Mouse (Mus musculus): Measurements from ENCODE around the gene Gm13124. TPM values are rescaled to one million over a fixed set of nuclear protein-coding genes. Genes with fewer than 3 reads are reported as not detected.
"Not testable (repeated sequence)": the region's sequence is repeated elsewhere in the genome, so short reads cannot be mapped to it uniquely, and the experiment has no call there.

Gm13124 gene
- not detected in 2 replicates for polyA plus RNA-seq (2015; fragmentation: Nextera tagmentation; extraction: Ambion mirVana)

GRCm38 (mm10) chr4:144565034-144565433 is at the start of gene Gm13124:
Gene Gm13124 (minus strand): TSS chr4:144565134.
- Histone ChIP-seq H3K27me3 (replicated peaks; ENCODE audit: control insufficient read depth, insufficient read depth, low read length) (no peaks in the 10 kb centered on the region), H3K4me3 (ENCODE audit: low read depth, low read length) (no peak within 1 kb of the TSS), H3K36me3 (ENCODE audit: control insufficient read depth, insufficient read depth) (no peaks in the 10 kb centered on the region), H3K9ac (ENCODE audit: low read depth, low read length) (no peak within 1 kb of the TSS), H3K4me1 (replicated peaks; ENCODE audit: control insufficient read depth, insufficient read depth, low read length) (no peaks in the 10 kb centered on the region), H3K27ac (ENCODE audit: low read depth, low read length) (no peak within 1 kb of the TSS), H3K4me2 (replicated peaks; ENCODE audit: low read depth) (no peak within 1 kb of the TSS), H3K9me3 (ENCODE audit: control insufficient read depth) (no peaks in the 10 kb centered on the region)
- TF ChIP-seq CTCF (IDR thresholded peaks at IDR 0.05; ENCODE audit: low read depth) = no peak
- WGBS = 94% methylated on average over 1 of the region's 1 CpGs
- ATAC-seq = no peak

DNA sequence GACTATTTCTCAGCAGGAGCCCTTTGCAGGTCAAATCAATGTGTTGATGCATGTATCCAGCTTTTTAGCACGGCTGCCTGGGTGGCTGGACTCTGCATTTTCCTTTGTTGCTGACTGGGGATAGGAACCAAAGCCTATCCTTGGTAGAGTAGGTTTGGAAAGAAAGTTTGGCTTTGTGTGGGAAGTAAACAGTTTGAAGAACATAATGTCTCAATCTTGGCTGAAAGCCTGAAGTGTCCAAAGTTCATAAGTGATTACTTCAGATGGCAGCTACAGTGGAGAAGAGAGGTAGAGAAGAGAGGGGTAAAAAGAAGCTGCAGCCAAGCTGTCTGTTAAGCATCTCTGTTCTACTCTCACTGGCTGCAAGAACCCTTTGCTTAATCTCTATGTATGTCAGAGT is 49.7 kb upstream of the Gm13124 start:
- WGBS = 69% methylated on average over 1 of the region's 1 CpGs
- Histone ChIP-seq H3K27ac (ENCODE audit: low read depth, low read length) (no peak overlapping the region), H3K4me3 (ENCODE audit: low read depth, low read length) (no peak overlapping the region), H3K9me3 (ENCODE audit: control insufficient read depth) (no peaks in the 10 kb centered on the region), H3K4me2 (replicated peaks; ENCODE audit: low read depth) (no peak overlapping the region), H3K9ac (ENCODE audit: low read depth, low read length) (no peak overlapping the region), H3K4me1 (replicated peaks; ENCODE audit: control insufficient read depth, insufficient read depth, low read length) (no peaks in the 10 kb centered on the region), H3K36me3 (ENCODE audit: control insufficient read depth, insufficient read depth) (no peaks in the 10 kb centered on the region), H3K27me3 (replicated peaks; ENCODE audit: control insufficient read depth, insufficient read depth, low read length) (no peaks in the 10 kb centered on the region)
- TF ChIP-seq CTCF (IDR thresholded peaks at IDR 0.05; ENCODE audit: low read depth) = no peak
- no peak for ATAC-seq

- H3K27ac ChIP-seq (ENCODE audit: low read depth, low read length) = no peak within 1 kb of the TSS
- H3K27me3 ChIP-seq (replicated peaks; ENCODE audit: control insufficient read depth, insufficient read depth, low read length) = no peaks in the 10 kb centered on the region
- ATAC-seq = no peak
- no peak within 1 kb of the TSS for H3K9ac ChIP-seq (ENCODE audit: low read depth, low read length)
- no peaks in the 10 kb centered on the region for H3K36me3 ChIP-seq (ENCODE audit: control insufficient read depth, insufficient read depth)
- no peak for TF ChIP-seq CTCF (IDR thresholded peaks at IDR 0.05; ENCODE audit: low read depth)
- H3K9me3 ChIP-seq (ENCODE audit: control insufficient read depth) = no peaks in the 10 kb centered on the region
- no peak within 1 kb of the TSS for H3K4me2 ChIP-seq (replicated peaks; ENCODE audit: low read depth)
- no peaks in the 10 kb centered on the region for H3K4me1 ChIP-seq (replicated peaks; ENCODE audit: control insufficient read depth, insufficient read depth, low read length)
- H3K4me3 ChIP-seq (ENCODE audit: low read depth, low read length) = no peak within 1 kb of the TSS
- 63% methylated on average over 1 of the region's 1 CpGs for WGBS
These were observed 48.5 kb upstream of the Gm13124 start, which contains the start of gene Aadacl4 for GRCm38 (mm10) chr4:144613407-144613806. Gene Aadacl4 (plus strand): TSS chr4:144613707.

DNA sequence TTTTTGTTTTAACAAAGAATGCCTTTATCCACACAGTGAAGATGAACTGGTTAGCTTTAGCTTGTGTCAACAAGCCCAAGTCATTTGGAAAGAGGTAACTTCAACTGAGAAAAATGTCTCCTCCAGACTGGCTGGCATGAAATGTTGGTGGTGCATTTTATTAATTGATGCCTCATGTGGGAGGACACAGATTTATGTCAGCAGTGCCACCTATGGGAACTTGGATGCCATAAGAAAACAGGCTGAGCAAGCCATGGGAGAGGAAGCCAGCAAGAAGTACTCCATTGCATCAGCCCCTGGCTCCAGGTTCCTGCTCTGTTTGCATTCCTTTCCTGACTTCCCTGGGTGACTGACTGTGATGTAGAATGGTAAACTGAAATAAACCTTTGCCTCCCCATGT is 27.9 kb upstream of the Gm13124 start:
- H3K27me3 ChIP-seq (replicated peaks; ENCODE audit: control insufficient read depth, insufficient read depth, low read length) = no peaks in the 10 kb centered on the region
- H3K9ac ChIP-seq (ENCODE audit: low read depth, low read length) = no peak overlapping the region
- no peaks in the 10 kb centered on the region for H3K9me3 ChIP-seq (ENCODE audit: control insufficient read depth)
- H3K27ac ChIP-seq (ENCODE audit: low read depth, low read length) = no peak overlapping the region
- H3K4me3 ChIP-seq (ENCODE audit: low read depth, low read length) = no peak overlapping the region
- no peak overlapping the region for H3K4me2 ChIP-seq (replicated peaks; ENCODE audit: low read depth)
- H3K4me1 ChIP-seq (replicated peaks; ENCODE audit: control insufficient read depth, insufficient read depth, low read length) = no peaks in the 10 kb centered on the region
- no peaks in the 10 kb centered on the region for H3K36me3 ChIP-seq (ENCODE audit: control insufficient read depth, insufficient read depth)
- TF ChIP-seq CTCF (IDR thresholded peaks at IDR 0.05; ENCODE audit: low read depth) = no peak
- no peak for ATAC-seq

GRCm38 (mm10) chr4:144586207-144586606 is 21.3 kb upstream of the Gm13124 start:
- WGBS = 83% methylated on average over 12 of the region's 16 CpGs
- not testable (repeated sequence) for H3K4me3 ChIP-seq (ENCODE audit: low read depth, low read length); H3K4me2 ChIP-seq (replicated peaks; ENCODE audit: low read depth); H3K9me3 ChIP-seq (ENCODE audit: control insufficient read depth); H3K4me1 ChIP-seq (replicated peaks; ENCODE audit: control insufficient read depth, insufficient read depth, low read length); ATAC-seq; H3K27ac ChIP-seq (ENCODE audit: low read depth, low read length); H3K9ac ChIP-seq (ENCODE audit: low read depth, low read length); H3K27me3 ChIP-seq (replicated peaks; ENCODE audit: control insufficient read depth, insufficient read depth, low read length); H3K36me3 ChIP-seq (ENCODE audit: control insufficient read depth, insufficient read depth)

DNA sequence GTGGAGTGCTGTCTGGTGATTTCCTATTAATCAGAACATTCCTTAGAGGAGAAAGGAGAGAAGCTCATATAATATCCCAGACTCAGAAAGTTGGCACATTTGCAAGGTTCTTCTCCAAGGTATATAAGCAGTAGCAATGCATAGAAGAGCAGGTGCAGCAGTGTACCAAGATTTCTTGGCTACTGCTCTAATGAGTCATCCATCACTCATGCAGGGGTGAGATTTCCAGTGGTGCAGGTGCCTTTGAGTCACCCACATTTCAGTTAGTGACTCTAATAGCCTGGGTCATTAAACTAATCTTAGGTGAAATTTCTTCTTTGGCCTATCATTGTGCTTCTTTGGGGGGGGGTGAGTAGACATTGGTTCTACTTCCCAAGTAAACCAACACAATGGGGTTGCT is 2.8 kb upstream of the Gm13124 start:
- no peak overlapping the region for H3K9ac ChIP-seq (ENCODE audit: low read depth, low read length)
- H3K4me3 ChIP-seq (ENCODE audit: low read depth, low read length) = no peak overlapping the region

GRCm38 (mm10) chr4:144561205-144561604 is 3.7 kb downstream of the Gm13124 start:
- TF ChIP-seq CTCF (IDR thresholded peaks at IDR 0.05; ENCODE audit: low read depth) = no peak
- Histone ChIP-seq H3K4me3 (ENCODE audit: low read depth, low read length) (no peak overlapping the region), H3K36me3 (ENCODE audit: control insufficient read depth, insufficient read depth) (no peaks in the 10 kb centered on the region), H3K4me1 (replicated peaks; ENCODE audit: control insufficient read depth, insufficient read depth, low read length) (no peaks in the 10 kb centered on the region), H3K9me3 (ENCODE audit: control insufficient read depth) (no peaks in the 10 kb centered on the region), H3K4me2 (replicated peaks; ENCODE audit: low read depth) (no peak overlapping the region), H3K27ac (ENCODE audit: low read depth, low read length) (no peak overlapping the region), H3K27me3 (replicated peaks; ENCODE audit: control insufficient read depth, insufficient read depth, low read length) (no peaks in the 10 kb centered on the region), H3K9ac (ENCODE audit: low read depth, low read length) (no peak overlapping the region)
- ATAC-seq = no peak
- WGBS = 53% methylated on average over 2 of the region's 2 CpGs

More for the DNA sequence above, 2.8 kb upstream of the Gm13124 start:
- TF ChIP-seq CTCF (IDR thresholded peaks at IDR 0.05; ENCODE audit: low read depth) = no peak
- Histone ChIP-seq H3K4me1 (replicated peaks; ENCODE audit: control insufficient read depth, insufficient read depth, low read length) (no peaks in the 10 kb centered on the region), H3K36me3 (ENCODE audit: control insufficient read depth, insufficient read depth) (no peaks in the 10 kb centered on the region), H3K27me3 (replicated peaks; ENCODE audit: control insufficient read depth, insufficient read depth, low read length) (no peaks in the 10 kb centered on the region), H3K27ac (ENCODE audit: low read depth, low read length) (no peak overlapping the region), H3K9me3 (ENCODE audit: control insufficient read depth) (no peaks in the 10 kb centered on the region), H3K4me2 (replicated peaks; ENCODE audit: low read depth) (no peak overlapping the region)
- no peak for ATAC-seq
